Mouse (Mus musculus): ENCODE data around the gene Cdk2ap2. TPM values are rescaled to one million over a fixed set of nuclear protein-coding genes. Genes with fewer than 3 reads are reported as not detected.
A peak's percentile ranks its signal among the peaks of the same experiment; 100 is the strongest.

Cdk2ap2 gene
- polyA plus RNA-seq, 1 experiment from 2014 or later = 91.2 TPM

GRCm38 (mm10) chr19:4113806-4114230 is 16.8 kb downstream of the Cdk2ap2 start:
- peak overlapping the region; percentile 57 for H3K4me2 ChIP-seq (ENCODE audit: low read depth, low read length)

GRCm38 (mm10) chr19:4114551-4114950 is 17.6 kb downstream of the Cdk2ap2 start:
- H3K9me3 ChIP-seq (ENCODE audit: low read length) = no peaks in the 10 kb centered on the region
- TF ChIP-seq CTCF (IDR thresholded peaks at IDR 0.05; ENCODE audit: low read depth) (no peak), EP300 (IDR thresholded peaks at IDR 0.05; ENCODE audit: low read depth) (no peak)
- H3K27me3 ChIP-seq (ENCODE audit: insufficient read depth, low read length) = no peaks in the 10 kb centered on the region
- DNase-seq (no peak), ATAC-seq (no peak)
- peaks cover 31% of the 10 kb centered on the region for H3K4me1 ChIP-seq (ENCODE audit: insufficient read depth)
- peak overlapping the region; percentile 47; the same call in 1 of the 2 replicates for H3K9ac ChIP-seq (replicated peaks)
- H3K27ac ChIP-seq (ENCODE audit: low read depth) = peak overlapping the region; percentile 90
- 0 out of 2 replicates have a peak overlapping the region, but pooled peaks have one; percentile 57 for H3K4me2 ChIP-seq (ENCODE audit: low read depth, low read length)
- no peak overlapping the region for H3K4me3 ChIP-seq (ENCODE audit: low read depth, low read length)
- WGBS (ENCODE audit: insufficient replicate concordance) = 84% methylated on average over 10 of the region's 10 CpGs
- H3K36me3 ChIP-seq (replicated peaks; ENCODE audit: insufficient read depth, low read length) = peaks cover 66% of the 10 kb centered on the region

More at GRCm38 (mm10) chr19:4113806-4114230, 16.8 kb downstream of the Cdk2ap2 start:
- no peaks in the 10 kb centered on the region for H3K9me3 ChIP-seq (ENCODE audit: low read length)
- TF ChIP-seq EP300 (IDR thresholded peaks at IDR 0.05; ENCODE audit: low read depth) (no peak), CTCF (IDR thresholded peaks at IDR 0.05; ENCODE audit: low read depth) (no peak)
- peak; percentile 64 for DNase-seq
- peaks cover 64% of the 10 kb centered on the region for H3K36me3 ChIP-seq (replicated peaks; ENCODE audit: insufficient read depth, low read length)
- WGBS (ENCODE audit: insufficient replicate concordance) = 11% methylated on average over 5 of the region's 5 CpGs
- 0 out of 2 replicates have a peak overlapping the region, but pooled peaks have one; percentile 1 for H3K4me3 ChIP-seq (ENCODE audit: low read depth, low read length)
- H3K9ac ChIP-seq (replicated peaks) = peak overlapping the region; percentile 47
- H3K27me3 ChIP-seq (ENCODE audit: insufficient read depth, low read length) = no peaks in the 10 kb centered on the region
- H3K4me1 ChIP-seq (ENCODE audit: insufficient read depth) = peaks cover 29% of the 10 kb centered on the region
- ATAC-seq = peak; percentile 44
- H3K27ac ChIP-seq (ENCODE audit: low read depth) = peak overlapping the region; percentile 90

- Histone ChIP-seq H3K4me1 (ENCODE audit: insufficient read depth) (peaks cover 37% of the 10 kb centered on the region), H3K36me3 (replicated peaks; ENCODE audit: insufficient read depth, low read length) (peaks cover 66% of the 10 kb centered on the region), H3K27me3 (ENCODE audit: insufficient read depth, low read length) (no peaks in the 10 kb centered on the region), H3K9ac (replicated peaks) (no peak overlapping the region), H3K9me3 (ENCODE audit: low read length) (no peaks in the 10 kb centered on the region), H3K27ac (ENCODE audit: low read depth) (no peak overlapping the region), H3K4me3 (ENCODE audit: low read depth, low read length) (no peak overlapping the region), H3K4me2 (ENCODE audit: low read depth, low read length) (no peak overlapping the region)
- DNase-seq = no peak
- WGBS (ENCODE audit: insufficient replicate concordance) = 93% methylated on average over 10 of the region's 10 CpGs
- TF ChIP-seq EP300 (IDR thresholded peaks at IDR 0.05; ENCODE audit: low read depth) (no peak), CTCF (IDR thresholded peaks at IDR 0.05; ENCODE audit: low read depth) (no peak)
- no peak for ATAC-seq
Measured at GRCm38 (mm10) chr19:4115144-4115543, 18.2 kb downstream of the Cdk2ap2 start.

GRCm38 (mm10) chr19:4115816-4116215 is 18.8 kb downstream of the Cdk2ap2 start:
- TF ChIP-seq CTCF (IDR thresholded peaks at IDR 0.05; ENCODE audit: low read depth) (no peak), EP300 (IDR thresholded peaks at IDR 0.05; ENCODE audit: low read depth) (no peak)
- Histone ChIP-seq H3K36me3 (replicated peaks; ENCODE audit: insufficient read depth, low read length) (peaks cover 63% of the 10 kb centered on the region), H3K4me1 (ENCODE audit: insufficient read depth) (peaks cover 44% of the 10 kb centered on the region), H3K27me3 (ENCODE audit: insufficient read depth, low read length) (no peaks in the 10 kb centered on the region), H3K4me3 (ENCODE audit: low read depth, low read length) (no peak overlapping the region), H3K27ac (ENCODE audit: low read depth) (no peak overlapping the region), H3K9ac (replicated peaks) (no peak overlapping the region), H3K9me3 (ENCODE audit: low read length) (no peaks in the 10 kb centered on the region), H3K4me2 (ENCODE audit: low read depth, low read length) (no peak overlapping the region)
- WGBS (ENCODE audit: insufficient replicate concordance) = 89% methylated on average over 11 of the region's 11 CpGs
- DNase-seq (no peak), ATAC-seq (no peak)

GRCm38 (mm10) chr19:4117006-4117405 is 20.0 kb downstream of the Cdk2ap2 start:
- no peak overlapping the region for H3K9ac ChIP-seq (replicated peaks)
- TF ChIP-seq EP300 (IDR thresholded peaks at IDR 0.05; ENCODE audit: low read depth) = no peak
- no peak for TF ChIP-seq CTCF (IDR thresholded peaks at IDR 0.05; ENCODE audit: low read depth)
- H3K4me3 ChIP-seq (ENCODE audit: low read depth, low read length) = no peak overlapping the region
- H3K9me3 ChIP-seq (ENCODE audit: low read length) = no peaks in the 10 kb centered on the region
- H3K27me3 ChIP-seq (ENCODE audit: insufficient read depth, low read length) = no peaks in the 10 kb centered on the region
- ATAC-seq (no peak), DNase-seq (no peak)
- H3K36me3 ChIP-seq (replicated peaks; ENCODE audit: insufficient read depth, low read length) = peaks cover 54% of the 10 kb centered on the region
- 90% methylated on average over 7 of the region's 7 CpGs for WGBS (ENCODE audit: insufficient replicate concordance)
- H3K4me2 ChIP-seq (ENCODE audit: low read depth, low read length) = no peak overlapping the region
- no peak overlapping the region for H3K27ac ChIP-seq (ENCODE audit: low read depth)
- peaks cover 47% of the 10 kb centered on the region for H3K4me1 ChIP-seq (ENCODE audit: insufficient read depth)

- H3K9ac ChIP-seq (replicated peaks) = no peak overlapping the region
- WGBS (ENCODE audit: insufficient replicate concordance) = 93% methylated on average over 2 of the region's 2 CpGs
- no peak overlapping the region for H3K4me2 ChIP-seq (ENCODE audit: low read depth, low read length)
- peaks cover 41% of the 10 kb centered on the region for H3K4me1 ChIP-seq (ENCODE audit: insufficient read depth)
- TF ChIP-seq EP300 (IDR thresholded peaks at IDR 0.05; ENCODE audit: low read depth) (no peak), CTCF (IDR thresholded peaks at IDR 0.05; ENCODE audit: low read depth) (no peak)
- peaks cover 44% of the 10 kb centered on the region for H3K36me3 ChIP-seq (replicated peaks; ENCODE audit: insufficient read depth, low read length)
- no peaks in the 10 kb centered on the region for H3K9me3 ChIP-seq (ENCODE audit: low read length)
- no peak overlapping the region for H3K4me3 ChIP-seq (ENCODE audit: low read depth, low read length)
- no peak overlapping the region for H3K27ac ChIP-seq (ENCODE audit: low read depth)
- H3K27me3 ChIP-seq (ENCODE audit: insufficient read depth, low read length) = no peaks in the 10 kb centered on the region
- DNase-seq (no peak), ATAC-seq (no peak)
Measured at GRCm38 (mm10) chr19:4118350-4118749, 21.4 kb downstream of the Cdk2ap2 start.
